Mouse (Mus musculus) liver, postnatal 0 days (tissue): ENCODE measurements at regions not wholly inside any gene's neighbourhood (a gene's known extent, or its start where the extent isn't known, plus 50 kb on each side); places are given as distances from the start of the nearest gene placed in this dataset.

Experiments used
- CTCF ChIP-seq: sonication (generic); IDR thresholded peaks from 2 replicates; pipeline ENCODE4 v1.5.1; 2016; ENCODE audit warnings: antibody characterized with exemption, low read depth
- EP300 ChIP-seq: IDR thresholded peaks from 2 replicates; pipeline ENCODE4 v1.6.1; 2016; ENCODE audit warnings: antibody characterized with exemption, low read depth, mild to moderate bottlenecking

- TF ChIP-seq CTCF (no peak), EP300 (no peak)
Observed at GRCm38 (mm10) chr12:115109742-115110141, 937.8 kb upstream of the Zfp386 start.
